Mouse (Mus musculus) cortical plate, adult 2 months (tissue): Measurements from ENCODE around the gene Arap2.

Experiments used
- CTCF ChIP-seq: fragments of 200-500 bp; IDR thresholded peaks from 2 replicates; pipeline ENCODE4 v1.5.1; 2011; ENCODE audit warnings: mild to moderate bottlenecking, control low read depth, low read length; ENCODE audit not compliant: insufficient read depth; ENCODE audit errors: extremely low read depth
- POLR2A ChIP-seq: fragments of 200-500 bp; IDR thresholded peaks from 2 replicates; pipeline ENCODE4 v1.6.1; 2011; ENCODE audit warnings: mild to moderate bottlenecking, low read length, control low read depth; ENCODE audit not compliant: insufficient read depth; ENCODE audit errors: extremely low read depth

DNA sequence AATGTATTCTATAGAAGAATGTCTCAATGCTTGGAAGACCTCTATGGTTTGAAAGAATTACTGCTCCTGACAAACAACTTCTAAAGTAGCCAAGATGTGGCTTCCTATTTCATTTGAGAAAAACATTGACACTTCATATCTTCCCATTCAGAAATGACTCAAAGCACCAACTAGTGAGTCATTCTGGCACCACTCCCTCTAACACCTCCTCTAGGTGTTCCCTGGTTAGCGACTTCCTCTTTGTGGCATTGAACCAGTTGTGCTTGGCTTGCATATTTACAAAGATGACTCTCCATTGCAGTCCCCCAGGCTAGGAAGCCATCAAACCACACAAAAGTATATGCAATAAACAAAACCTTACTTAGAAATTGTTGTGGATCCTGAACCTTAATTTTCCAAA, 49.8 kb upstream of the Arap2 start:
- TF ChIP-seq CTCF (no peak), POLR2A (no peak)
